Mouse (Mus musculus) brain, embryonic 14.5 days (tissue): ENCODE measurements around the gene Slc4a2. TPM values are rescaled to one million over a fixed set of nuclear protein-coding genes. Genes with fewer than 3 reads are reported as not detected.
A peak's percentile ranks its signal among the peaks of the same experiment; 100 is the strongest.

Source experiments
- DNase-seq: peaks from one replicate; pipeline ENCODE4 v3.0.0-alpha.2; 2011; ENCODE audit warnings: low read depth
- CTCF ChIP-seq: fragments of 200-500 bp; IDR thresholded peaks from 2 replicates; pipeline ENCODE4 v1.5.1; 2012; ENCODE audit warnings: inconsistent platforms, mild to moderate bottlenecking, moderate library complexity, borderline replicate concordance; ENCODE audit not compliant: insufficient read depth, insufficient read length; ENCODE audit errors: extremely low read depth
- POLR2A ChIP-seq: fragments of 200-500 bp; IDR thresholded peaks from 2 replicates; pipeline ENCODE4 v1.6.1; 2012; ENCODE audit warnings: mild to moderate bottlenecking, inconsistent platforms, borderline replicate concordance; ENCODE audit not compliant: poor library complexity, insufficient read depth, insufficient read length, severe bottlenecking; ENCODE audit errors: extremely low read depth
- polyA plus RNA-seq: library from polyadenylated mRNA; depleted of rRNA; stranded (reverse); fragments of >200 nt; gene quantifications from 2 replicates; pipeline ENCODE4 v1.2.3, GENCODE M21; 2012

The Slc4a2 gene
- polyA plus RNA-seq, 1 experiment: 41.4 TPM

DNA sequence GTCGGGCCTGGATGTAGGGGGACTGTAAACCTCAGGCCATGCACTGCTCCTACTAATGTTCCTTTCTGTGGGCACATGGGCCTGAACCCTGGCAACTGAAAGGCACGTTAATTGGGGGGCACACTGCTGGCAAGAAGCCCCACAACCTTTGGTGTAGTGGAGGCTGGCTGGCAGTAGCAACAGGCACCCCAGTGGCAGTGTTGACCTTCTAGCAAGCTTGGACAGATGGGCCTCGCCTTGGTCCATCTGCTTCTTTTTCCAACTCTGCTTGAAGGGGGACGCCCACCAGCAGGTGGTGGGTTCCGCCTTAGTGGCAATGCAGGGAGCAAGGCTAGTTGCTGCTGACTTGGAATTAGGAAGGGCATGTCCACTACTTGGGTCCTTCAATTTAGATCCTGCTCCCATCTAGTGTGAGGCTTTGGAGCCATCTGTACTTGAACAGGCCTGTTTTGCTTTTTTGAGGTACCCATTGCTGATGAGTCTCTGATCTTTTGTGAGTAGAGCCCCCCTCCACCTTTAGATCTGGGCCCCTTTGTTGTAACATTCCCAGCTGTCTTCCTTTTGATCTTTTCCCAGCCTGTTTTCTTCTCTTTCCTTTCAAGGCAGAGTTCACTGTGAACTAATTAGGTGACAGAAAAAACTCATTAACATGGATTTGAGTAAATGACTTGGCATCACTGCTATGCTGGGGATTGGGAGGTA is 29.8 kb downstream of the Slc4a2 start:
- TF ChIP-seq POLR2A: no peak
- no peak for TF ChIP-seq CTCF

DNA sequence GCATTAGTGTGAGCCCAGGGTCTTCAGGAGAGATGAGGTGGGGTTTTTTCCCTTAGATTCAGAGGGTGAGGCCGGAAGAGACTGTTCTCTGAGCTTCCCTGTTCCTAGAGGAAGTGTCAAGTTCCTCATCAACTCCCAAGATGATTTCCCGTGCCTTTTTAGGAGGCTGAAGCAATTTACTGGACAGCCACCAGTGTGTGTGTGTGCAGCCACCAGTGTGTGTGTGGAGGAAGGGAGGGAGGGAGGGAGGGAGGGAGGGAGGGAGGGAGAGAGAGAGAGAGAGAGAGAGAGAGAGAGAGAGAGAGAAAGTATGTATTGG is 30.3 kb downstream of the Slc4a2 start:
- no peak for DNase-seq
- TF ChIP-seq POLR2A (no peak), CTCF (no peak)

More for the DNA sequence above, 29.8 kb downstream of the Slc4a2 start:
- peak; percentile 89 for DNase-seq

GRCm38 (mm10) chr5:24455076-24455475 is 31.4 kb downstream of the Slc4a2 start:
- DNase-seq: no peak
- TF ChIP-seq POLR2A: no peak
- no peak for TF ChIP-seq CTCF

DNA sequence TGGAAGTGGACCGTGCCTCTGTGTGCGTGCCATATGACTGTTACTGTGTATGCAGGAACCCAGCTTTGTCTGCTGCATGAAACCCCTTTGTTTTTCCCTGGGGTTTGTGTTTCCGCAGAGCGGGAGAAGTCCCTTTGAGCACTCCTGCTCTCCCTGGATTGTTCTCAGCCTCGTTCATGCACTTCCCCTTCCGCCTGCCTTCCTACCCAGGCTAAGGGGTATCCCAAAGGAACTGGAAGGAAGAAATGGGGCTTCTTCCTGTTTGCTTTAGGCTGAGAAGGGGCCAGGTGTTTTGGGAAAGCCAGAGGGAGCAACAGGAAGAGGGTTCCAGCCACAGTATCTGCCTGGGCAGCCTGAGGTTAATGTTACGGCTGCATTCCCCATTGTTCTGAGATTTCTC is 32.0 kb downstream of the Slc4a2 start:
- DNase-seq: no peak
- no peak for TF ChIP-seq CTCF
- no peak for TF ChIP-seq POLR2A

- peak; percentile 57 for DNase-seq
- TF ChIP-seq CTCF (no peak), POLR2A (no peak)
Measured at GRCm38 (mm10) chr5:24466762-24467161, 43.1 kb downstream of the Slc4a2 start.

DNA sequence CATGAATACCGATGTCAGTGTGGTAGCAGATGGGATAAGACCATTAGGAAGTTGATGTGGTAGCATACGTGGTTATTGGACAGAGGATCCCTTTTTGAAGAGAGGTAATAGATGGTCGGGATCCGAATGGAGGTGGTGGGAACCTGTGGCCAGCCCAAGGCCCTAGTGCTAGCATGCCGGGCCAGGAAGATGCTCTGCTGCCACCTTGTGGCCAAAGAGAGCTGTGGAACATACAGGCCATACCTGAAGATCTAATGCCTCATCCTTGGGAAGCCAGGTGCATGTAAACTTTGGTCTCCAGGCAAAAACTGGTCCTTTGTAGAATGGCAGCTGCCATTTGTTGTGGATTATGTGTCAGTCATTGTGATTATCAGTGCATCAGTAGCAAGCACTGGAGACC is 47.0 kb downstream of the Slc4a2 start:
- TF ChIP-seq POLR2A (no peak), CTCF (peak; percentile 94)
- DNase-seq: peak; percentile 87

DNA sequence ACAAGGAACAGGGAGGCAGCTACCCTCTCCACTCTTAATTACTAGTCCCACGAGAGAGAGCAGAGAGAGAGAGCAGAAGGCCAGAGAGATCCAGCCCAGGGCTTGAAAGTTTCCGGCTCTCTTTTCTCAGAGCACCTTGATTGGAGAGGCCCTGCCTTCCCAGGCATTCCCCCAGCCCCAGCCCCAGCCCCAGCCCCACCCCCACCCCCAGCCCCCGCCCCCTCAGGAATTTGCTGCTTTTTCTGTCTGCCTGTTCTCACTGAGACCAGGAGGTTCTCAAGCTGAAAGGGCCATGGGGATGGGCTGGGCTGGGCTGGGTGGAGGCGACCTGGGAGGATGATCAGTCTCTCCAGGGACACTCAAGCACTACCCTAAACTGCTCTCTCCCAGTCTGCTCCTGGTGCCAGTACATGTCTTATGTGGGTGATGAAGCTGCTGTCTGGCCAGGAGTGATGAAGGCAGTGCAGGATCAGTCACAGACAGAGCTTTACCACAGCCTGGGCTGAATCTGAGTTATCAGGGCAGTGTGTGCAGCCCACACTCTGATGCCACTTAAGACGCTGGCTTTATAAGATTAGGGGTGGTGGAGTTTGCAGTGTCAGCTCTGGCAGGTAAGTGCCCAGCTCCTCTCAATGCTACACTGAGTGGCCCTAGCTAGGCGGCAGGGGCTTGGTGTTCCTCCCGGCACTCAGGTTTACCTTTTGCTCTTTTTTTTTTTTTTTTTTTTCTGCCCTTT is 49.4 kb downstream of the Slc4a2 start:
- no peak for DNase-seq
- TF ChIP-seq CTCF (no peak), POLR2A (no peak)

DNA sequence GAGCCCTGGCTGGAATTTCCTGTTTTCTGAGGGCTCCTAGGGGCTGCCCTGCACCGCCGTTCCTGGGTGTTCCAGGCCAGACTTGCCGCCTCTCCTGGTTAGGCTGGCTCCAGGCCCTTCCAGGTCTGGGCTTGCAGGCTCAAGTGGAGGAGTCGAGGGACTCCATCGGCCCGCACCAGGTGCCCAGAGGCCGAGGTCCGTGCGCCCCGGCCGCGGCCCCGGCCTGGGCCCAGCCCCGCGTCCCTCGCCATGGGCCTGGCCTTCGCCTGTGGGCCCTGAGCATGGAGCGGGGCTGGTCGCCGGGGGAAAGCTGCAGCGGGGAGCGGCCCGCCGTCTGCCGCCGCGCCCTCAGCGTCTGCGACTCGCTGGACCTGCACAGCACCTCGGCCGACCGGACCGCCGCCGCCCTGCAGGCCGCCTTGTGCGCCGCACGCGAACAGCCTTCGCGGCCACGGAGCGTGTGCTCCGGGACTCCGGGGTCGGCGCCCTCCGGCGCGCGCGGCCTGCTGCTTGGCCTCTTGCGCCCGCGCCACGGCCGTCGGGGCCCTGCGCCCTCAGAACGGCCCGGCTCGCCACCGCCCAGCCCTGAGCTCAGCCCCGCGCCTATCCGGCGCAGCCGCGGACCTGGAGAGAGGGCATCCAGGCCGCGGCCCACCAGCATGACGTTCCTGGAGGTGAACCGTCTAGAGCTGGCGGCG is 50.5 kb downstream of the Slc4a2 start:
- no peak for DNase-seq
- TF ChIP-seq CTCF (peak; percentile 5; the same call in 1 of the 2 replicates), POLR2A (no peak)

DNA sequence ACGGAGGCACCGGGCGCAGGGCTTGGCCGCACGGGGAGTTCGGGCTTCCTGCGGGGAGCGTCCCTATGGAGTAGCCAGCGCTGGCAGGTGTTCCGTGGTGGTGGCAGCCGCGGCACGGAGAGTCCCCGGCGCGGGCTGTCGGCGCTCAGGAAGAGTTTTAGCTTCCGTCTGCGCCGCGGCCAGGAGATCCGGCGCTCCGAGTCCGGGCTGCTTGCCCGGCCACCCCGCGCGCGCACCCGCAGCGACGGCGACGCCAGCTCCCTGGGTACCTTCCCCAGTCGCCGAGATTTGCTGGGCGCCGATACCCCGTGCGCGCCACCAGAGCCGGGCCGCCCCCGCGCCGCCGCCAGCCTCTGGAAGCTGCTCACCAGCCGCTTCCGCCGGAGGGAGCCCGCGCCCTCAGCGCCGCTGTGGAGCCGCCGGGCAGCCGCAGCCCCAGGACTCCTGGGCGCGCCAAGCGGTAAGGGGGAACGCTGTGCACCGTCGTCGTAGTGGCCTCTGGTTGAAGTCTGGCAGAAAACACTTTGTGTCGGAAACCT is 51.2 kb downstream of the Slc4a2 start:
- peak; percentile 49 for DNase-seq
- no peak for TF ChIP-seq POLR2A
- no peak for TF ChIP-seq CTCF

DNA sequence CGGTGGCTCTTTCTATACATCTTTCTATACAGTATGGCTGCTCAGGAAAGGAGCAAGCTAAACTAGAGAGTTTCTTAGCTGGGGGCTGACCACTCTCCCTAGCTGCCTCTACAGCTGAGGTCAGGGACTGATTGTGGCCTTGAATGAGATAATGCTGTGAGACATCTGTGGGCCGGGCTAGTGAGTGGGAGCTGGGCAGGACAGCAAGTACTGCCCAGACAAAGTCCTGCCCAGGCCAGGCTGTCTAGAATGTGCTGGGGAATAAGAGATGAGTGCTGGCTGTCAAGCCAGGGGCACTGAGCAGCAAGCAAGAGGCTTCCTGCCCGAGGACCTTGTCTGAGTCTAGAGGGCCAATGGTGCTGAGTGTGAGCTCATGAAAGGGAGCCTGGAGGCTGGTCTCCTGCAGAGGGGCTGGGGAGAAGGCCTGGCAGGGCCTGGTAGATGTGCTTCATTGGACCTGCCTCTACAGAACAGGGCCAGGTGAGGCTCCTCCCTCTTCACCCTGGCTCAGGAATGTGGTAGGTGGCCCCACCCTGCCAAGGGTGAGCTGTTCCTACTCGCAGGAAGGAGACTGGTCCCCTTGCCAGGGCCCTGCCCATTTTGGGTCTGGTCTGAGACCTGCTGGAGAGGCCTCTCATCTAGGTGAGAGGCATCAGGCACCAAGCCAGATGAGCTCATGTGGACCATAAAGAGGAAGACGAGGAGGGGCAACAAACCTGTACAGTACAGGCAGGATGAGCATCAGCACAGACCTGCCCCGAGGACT is 52.0 kb downstream of the Slc4a2 start:
- no peak for TF ChIP-seq POLR2A
- no peak for TF ChIP-seq CTCF
- DNase-seq: no peak
